Mouse (Mus musculus) adrenal gland, postnatal 4 days (tissue): ENCODE measurements around the gene Gprin3. TPM values are rescaled to one million over a fixed set of nuclear protein-coding genes. Genes with fewer than 3 reads are reported as not detected.
"Not testable (repeated sequence)": the region's sequence is repeated elsewhere in the genome, so short reads cannot be mapped to it uniquely, and the experiment has no call there.

Experiments used
- DNase-seq, 2 experiments: peaks; one replicate each; pipeline ENCODE4 v3.0.0; 2021 to 2022; ENCODE audit warnings: low spot score in 2 of 2, mixed read lengths in 2 of 2
- total RNA-seq, 2 experiments: library from RNA; stranded (reverse); gene quantifications; 2 replicates each; pipeline ENCODE4 v1.2.3; 2021

The Gprin3 gene
- total RNA-seq, 2 experiments from 2014 or later, result 3.3 to 3.4 TPM

- no peak for DNase-seq
Observed at GRCm38 (mm10) chr6:59351108-59351789, 74.8 kb downstream of the Gprin3 start.

GRCm38 (mm10) chr6:59348673-59349072 lies 77.4 kb downstream of the Gprin3 start:
- DNase-seq, result no peak

- DNase-seq, result no peak
Observed at GRCm38 (mm10) chr6:59341146-59341545, 84.9 kb downstream of the Gprin3 start.

- DNase-seq, result no peak
Observed at GRCm38 (mm10) chr6:59328297-59328696, 97.8 kb downstream of the Gprin3 start.

- DNase-seq, result no peak
Observed at GRCm38 (mm10) chr6:59315868-59316267, 110.2 kb downstream of the Gprin3 start.

- DNase-seq, result no peak
Observed at GRCm38 (mm10) chr6:59315090-59315489, 111.0 kb downstream of the Gprin3 start.

GRCm38 (mm10) chr6:59313162-59313561 lies 112.9 kb downstream of the Gprin3 start:
- DNase-seq, result no peak

GRCm38 (mm10) chr6:59311241-59311640 lies 114.9 kb downstream of the Gprin3 start:
- DNase-seq, result no peak

- not testable (repeated sequence) for DNase-seq
Observed at GRCm38 (mm10) chr6:59304235-59304942, 121.7 kb downstream of the Gprin3 start.

GRCm38 (mm10) chr6:59303031-59303430 lies 123.1 kb downstream of the Gprin3 start:
- DNase-seq, result no peak

Other genes with a start within 250 kb of the Gprin3 start
- gene Tigd2, start 217.4 kb downstream of the Gprin3 start, total RNA-seq, result 10 to 100 TPM; 20.6 to 20.7 TPM